Mouse (Mus musculus) heart, embryonic 11.5 days (tissue): ENCODE measurements around the gene Unc13b. TPM values are rescaled to one million over a fixed set of nuclear protein-coding genes. Genes with fewer than 3 reads are reported as not detected.

Experiments
- ATAC-seq: fragments of 200-750 bp; cut with Nextera tagmentation; replicated peaks from 2 replicates; pipeline ENCODE4 v1.8.0; 2017; ENCODE audit warnings: moderate library complexity; ENCODE audit not compliant: insufficient number of reproducible peaks, low FRiP score, low TSS enrichment
- H3K27ac ChIP-seq: fragments of 300-500 bp; sonication (generic); 2 replicates; pipeline ENCODE4 v1.5.1; 2014; ENCODE audit warnings: mild to moderate bottlenecking, low read depth, low read length
- H3K27me3 ChIP-seq: fragments of 300-500 bp; sonication (generic); 2 replicates; pipeline ENCODE4 v1.6.1; 2014; ENCODE audit warnings: mild to moderate bottlenecking, low read length, mixed read lengths; ENCODE audit not compliant: control insufficient read depth, insufficient read depth
- H3K36me3 ChIP-seq: fragments of 300-500 bp; sonication (generic); 2 replicates; pipeline ENCODE4 v1.6.1; 2014; ENCODE audit warnings: mild to moderate bottlenecking, low read length, moderate library complexity, mixed read lengths; ENCODE audit not compliant: control insufficient read depth, insufficient read depth
- H3K4me1 ChIP-seq: fragments of 300-500 bp; sonication (generic); 2 replicates; pipeline ENCODE4 v1.6.1; 2014; ENCODE audit warnings: low read length; ENCODE audit not compliant: control insufficient read depth, insufficient read depth
- H3K4me2 ChIP-seq: fragments of 300-500 bp; sonication (generic); 2 replicates; pipeline ENCODE4 v1.6.1; 2014; ENCODE audit warnings: mild to moderate bottlenecking, moderate library complexity
- H3K4me3 ChIP-seq: fragments of 300-500 bp; sonication (generic); 2 replicates; pipeline ENCODE4 v1.5.1; 2014; ENCODE audit warnings: low read depth, low read length
- H3K9ac ChIP-seq: fragments of 300-500 bp; sonication (generic); 2 replicates; pipeline ENCODE4 v1.6.1; 2014; ENCODE audit warnings: mild to moderate bottlenecking, low read depth, low read length, moderate library complexity
- H3K9me3 ChIP-seq: fragments of 300-500 bp; sonication (generic); replicated peaks from 2 replicates; pipeline ENCODE4 v1.6.1; 2016; ENCODE audit warnings: low read length; ENCODE audit not compliant: control insufficient read depth
- WGBS: fragments of 180-500 bp; shearing (Covaris S2); extraction: QIAGEN DNeasy Blood & Tissue Kit; methylation state at CpG from one replicate; pipeline ENCODE4 v1.1.7; 2014; ENCODE audit not compliant: insufficient replicate concordance; 5-methylcytosine and 5-hydroxymethylcytosine counted together
- polyA plus RNA-seq: library from polyadenylated mRNA; unstranded; fragments of >200 nt; fragmentation: Nextera tagmentation; extraction: Ambion mirVana; gene quantifications from 2 replicates; pipeline ENCODE4 v1.2.1, GENCODE M21; 2014

Unc13b gene
- polyA plus RNA-seq, 1 experiment from 2014 or later: 9.3 TPM

GRCm38 (mm10) chr4:43163205-43163604 lies 104.5 kb downstream of the Unc13b start:
- 50% methylated on average over 3 of the region's 3 CpGs for WGBS
- no peak overlapping the region for H3K27ac ChIP-seq
- no peaks in the 10 kb centered on the region for H3K27me3 ChIP-seq
- no peaks in the 10 kb centered on the region for H3K4me1 ChIP-seq
- no peaks in the 10 kb centered on the region for H3K9me3 ChIP-seq
- H3K9ac ChIP-seq: no peak overlapping the region
- no peak overlapping the region for H3K4me2 ChIP-seq
- H3K4me3 ChIP-seq: no peak overlapping the region
- H3K36me3 ChIP-seq: no peaks in the 10 kb centered on the region
- no peak for ATAC-seq

GRCm38 (mm10) chr4:43165403-43166005 lies 106.8 kb downstream of the Unc13b start:
- H3K4me3 ChIP-seq: no peak overlapping the region
- no peaks in the 10 kb centered on the region for H3K36me3 ChIP-seq
- H3K4me1 ChIP-seq: no peaks in the 10 kb centered on the region
- H3K9ac ChIP-seq: no peak overlapping the region
- no peaks in the 10 kb centered on the region for H3K9me3 ChIP-seq
- ATAC-seq: no peak
- 87% methylated on average over 12 of the region's 12 CpGs for WGBS
- no peak overlapping the region for H3K27ac ChIP-seq
- no peak overlapping the region for H3K4me2 ChIP-seq
- H3K27me3 ChIP-seq: no peaks in the 10 kb centered on the region

GRCm38 (mm10) chr4:43170028-43170427 lies 111.3 kb downstream of the Unc13b start:
- no peak overlapping the region for H3K9ac ChIP-seq
- no peak overlapping the region for H3K4me3 ChIP-seq
- WGBS: 74% methylated on average over 3 of the region's 3 CpGs
- H3K27me3 ChIP-seq: no peaks in the 10 kb centered on the region
- no peak overlapping the region for H3K27ac ChIP-seq
- no peaks in the 10 kb centered on the region for H3K4me1 ChIP-seq
- H3K4me2 ChIP-seq: no peak overlapping the region
- no peak for ATAC-seq
- H3K9me3 ChIP-seq: no peaks in the 10 kb centered on the region
- H3K36me3 ChIP-seq: no peaks in the 10 kb centered on the region

GRCm38 (mm10) chr4:43177126-43177525 lies 118.4 kb downstream of the Unc13b start:
- no peak overlapping the region for H3K4me3 ChIP-seq
- H3K27ac ChIP-seq: no peak overlapping the region
- H3K36me3 ChIP-seq: no peaks in the 10 kb centered on the region
- 76% methylated on average over 2 of the region's 2 CpGs for WGBS
- H3K4me1 ChIP-seq: no peaks in the 10 kb centered on the region
- H3K27me3 ChIP-seq: no peaks in the 10 kb centered on the region
- H3K9ac ChIP-seq: no peak overlapping the region
- no peak for ATAC-seq
- no peaks in the 10 kb centered on the region for H3K9me3 ChIP-seq
- H3K4me2 ChIP-seq: no peak overlapping the region

GRCm38 (mm10) chr4:43182474-43183168 lies 123.9 kb downstream of the Unc13b start:
- H3K36me3 ChIP-seq: no peaks in the 10 kb centered on the region
- H3K4me1 ChIP-seq: no peaks in the 10 kb centered on the region
- H3K4me2 ChIP-seq: no peak overlapping the region
- H3K4me3 ChIP-seq: no peak overlapping the region
- WGBS: 83% methylated on average over 8 of the region's 8 CpGs
- H3K27me3 ChIP-seq: no peaks in the 10 kb centered on the region
- no peak overlapping the region for H3K9ac ChIP-seq
- H3K9me3 ChIP-seq: no peaks in the 10 kb centered on the region
- no peak for ATAC-seq
- no peak overlapping the region for H3K27ac ChIP-seq

GRCm38 (mm10) chr4:43187439-43187838 lies 128.7 kb downstream of the Unc13b start:
- no peak overlapping the region for H3K4me3 ChIP-seq
- H3K27me3 ChIP-seq: no peaks in the 10 kb centered on the region
- ATAC-seq: no peak

GRCm38 (mm10) chr4:43189381-43189780 lies 130.6 kb downstream of the Unc13b start:
- Histone ChIP-seq H3K27ac (no peak overlapping the region), H3K9me3 (no peaks in the 10 kb centered on the region), H3K27me3 (no peaks in the 10 kb centered on the region), H3K4me1 (no peaks in the 10 kb centered on the region), H3K9ac (no peak overlapping the region), H3K4me2 (no peak overlapping the region), H3K36me3 (no peaks in the 10 kb centered on the region), H3K4me3 (no peak overlapping the region)
- WGBS: 79% methylated on average over 5 of the region's 5 CpGs
- no peak for ATAC-seq

More at GRCm38 (mm10) chr4:43187439-43187838, 128.7 kb downstream of the Unc13b start:
- Histone ChIP-seq H3K4me2 (no peak overlapping the region), H3K9ac (no peak overlapping the region), H3K36me3 (no peaks in the 10 kb centered on the region), H3K27ac (no peak overlapping the region), H3K9me3 (no peaks in the 10 kb centered on the region), H3K4me1 (no peaks in the 10 kb centered on the region)
- WGBS: 61% methylated on average over 2 of the region's 2 CpGs

- peaks cover 5% of the 10 kb centered on the region for H3K9me3 ChIP-seq
- peaks cover 4% of the 10 kb centered on the region; the same call in 1 of the 2 replicates for H3K4me1 ChIP-seq
- no peak overlapping the region for H3K9ac ChIP-seq
- ATAC-seq: no peak
- H3K4me2 ChIP-seq: no peak overlapping the region
- H3K27me3 ChIP-seq: no peaks in the 10 kb centered on the region
- no peak overlapping the region for H3K27ac ChIP-seq
- no peak overlapping the region for H3K4me3 ChIP-seq
- H3K36me3 ChIP-seq: no peaks in the 10 kb centered on the region
- 78% methylated on average over 2 of the region's 2 CpGs for WGBS
These were observed 146.2 kb downstream of the Unc13b start for GRCm38 (mm10) chr4:43204946-43205345.

GRCm38 (mm10) chr4:43205571-43205970 lies 146.8 kb downstream of the Unc13b start:
- ATAC-seq: no peak
- Histone ChIP-seq H3K9ac (no peak overlapping the region), H3K27me3 (no peaks in the 10 kb centered on the region), H3K4me2 (no peak overlapping the region), H3K36me3 (no peaks in the 10 kb centered on the region), H3K4me3 (no peak overlapping the region), H3K4me1 (peaks cover 4% of the 10 kb centered on the region; the same call in 1 of the 2 replicates), H3K27ac (no peak overlapping the region), H3K9me3 (peaks cover 5% of the 10 kb centered on the region)
- 70% methylated on average over 4 of the region's 4 CpGs for WGBS
